In genomic region chr1:171172779-171173178, GRCm38 (mm10) we compare ENCODE assay signal across 20 mouse cellular contexts. TPM values are rescaled to one million over a fixed set of nuclear protein-coding genes. Genes with fewer than 3 reads are reported as not detected.
"Had no signal": no experiment of that assay in that cellular context is flagged by ENCODE, and none has a peak within 500 bp of the region (broad histone marks: within the 10 kb centered on the region; RNA-seq: fewer than 3 reads in every experiment).

No protein-coding gene starts in this region.

- H3K4me1 ChIP-seq: midbrain, embryonic 12.5 days; neural tube, embryonic 13.5 days; neural tube, embryonic 15.5 days; stomach, embryonic 15.5 days had no signal

- H3K27ac ChIP-seq: midbrain, embryonic 10.5 days; midbrain, embryonic 12.5 days; neural tube, embryonic 13.5 days; neural tube, embryonic 15.5 days; stomach, embryonic 15.5 days; stomach, postnatal 0 days had no signal

- H3K4me3 ChIP-seq: midbrain, embryonic 10.5 days; midbrain, embryonic 12.5 days; myocyte; neural tube, embryonic 13.5 days; neural tube, embryonic 15.5 days; stomach, embryonic 15.5 days had no signal

- DNase-seq: lung, adult 18-20 months; lung, embryonic 14.5 days; lung, postnatal 10 days; lung, postnatal 4 days; midbrain, embryonic 14.5 days; right cerebral cortex, postnatal 14 days; thymus, adult 2 months; thymus, postnatal 25 days; thymus, postnatal 4 days had no signal

RNA-seq across cellular contexts. Expression of gene Mpz, which starts 22.3 kb away (rescaled TPM):
- total RNA-seq: megakaryocyte, adult 5-6 weeks; megakaryocyte-erythroid progenitor cell, adult 5-6 weeks had no signal

RNA-seq across cellular contexts. Expression of gene Nr1i3, which starts 41.0 kb away (rescaled TPM):
- polyA plus RNA-seq: neural tube, embryonic 11.5 days; spleen, adult 2 months had no signal
